Comparison of ENCODE assay signal across 9 mouse cellular contexts in genomic region chr12:109449421-109450411, GRCm38 (mm10). TPM values are rescaled to one million over a fixed set of nuclear protein-coding genes. Genes with fewer than 3 reads are reported as not detected.
DNase-seq lines count a peak whose midpoint lies in the region; ATAC-seq and TF ChIP-seq lines count a peak whose summit lies in the region.
"Had no signal": no experiment of that assay in that cellular context is flagged by ENCODE, and none has a peak within 500 bp of the region (broad histone marks: within the 10 kb centered on the region; RNA-seq: fewer than 3 reads in every experiment).

No protein-coding gene starts in this region.

- 2% methylated on average over 30 of the region's 30 CpGs for WGBS in heart, embryonic 14.5 days
- under 1% methylated on average over 30 of the region's 30 CpGs for WGBS in hindbrain, postnatal 0 days
- WGBS in midbrain, embryonic 15.5 days = under 1% methylated on average over 30 of the region's 30 CpGs

- H3K4me2 ChIP-seq in heart, embryonic 14.5 days (ENCODE audit: low read length) = peak overlapping the region; percentile 81
- H3K4me2 ChIP-seq in hindbrain, postnatal 0 days (ENCODE audit: low read depth, low read length) = peak overlapping the region; percentile 60
- H3K4me2 ChIP-seq in midbrain, embryonic 15.5 days = peak overlapping the region; percentile 72

- H3K4me3 ChIP-seq in heart, embryonic 14.5 days (ENCODE audit: control insufficient read depth in 1 of 2, insufficient read depth in 1 of 2, low read depth in 1 of 2, low read length in 2 of 2) = peak overlapping the region; percentile 37 to 40
- peak overlapping the region; percentile 31 for H3K4me3 ChIP-seq in hindbrain, postnatal 0 days (ENCODE audit: low read length)
- peak overlapping the region; percentile 35 for H3K4me3 ChIP-seq in midbrain, embryonic 15.5 days

- no peaks in the 10 kb centered on the region for H3K9me3 ChIP-seq in heart, embryonic 14.5 days (ENCODE audit: control insufficient read depth, low read length)
- no peaks in the 10 kb centered on the region for H3K9me3 ChIP-seq in hindbrain, postnatal 0 days (ENCODE audit: low read length)
- H3K9me3 ChIP-seq in midbrain, embryonic 15.5 days = no peaks in the 10 kb centered on the region

- intact Hi-C loops in heart, postnatal 10 days (cut with DNase I) = no loop called here

- H3K27ac ChIP-seq in heart, embryonic 14.5 days (replicated peaks in 1 of 2; ENCODE audit: control insufficient read depth in 1 of 2, insufficient read depth in 1 of 2, low read depth in 2 of 2, low read length in 2 of 2) = no peak overlapping the region
- no peak overlapping the region for H3K27ac ChIP-seq in hindbrain, postnatal 0 days
- no peak overlapping the region for H3K27ac ChIP-seq in midbrain, embryonic 15.5 days
- H3K27ac ChIP-seq: macrophage had no signal

- no peak for TF ChIP-seq CTCF in hindbrain, postnatal 0 days (IDR thresholded peaks at IDR 0.05; ENCODE audit: low read depth)

- H3K36me3 ChIP-seq in heart, embryonic 14.5 days (ENCODE audit: control insufficient read depth, insufficient read depth, low read length) = no peaks in the 10 kb centered on the region
- no peaks in the 10 kb centered on the region for H3K36me3 ChIP-seq in hindbrain, postnatal 0 days (ENCODE audit: insufficient read depth, low read length)
- H3K36me3 ChIP-seq in midbrain, embryonic 15.5 days (replicated peaks) = no peaks in the 10 kb centered on the region

- H3K4me1 ChIP-seq in heart, embryonic 14.5 days (ENCODE audit: control insufficient read depth in 2 of 2, insufficient read depth in 2 of 2, low read length in 2 of 2) = peaks cover 10 to 23% of the 10 kb centered on the region in 2 experiments
- H3K4me1 ChIP-seq in hindbrain, postnatal 0 days (ENCODE audit: insufficient read depth, low read length) = peaks cover 21% of the 10 kb centered on the region
- H3K4me1 ChIP-seq in midbrain, embryonic 15.5 days = peaks cover 42% of the 10 kb centered on the region

- ATAC-seq in heart, embryonic 14.5 days (ENCODE audit: insufficient number of reproducible peaks, insufficient read depth, low FRiP score, low read depth) = no peak
- no peak for ATAC-seq in hindbrain, postnatal 0 days
- no peak for ATAC-seq in midbrain, embryonic 15.5 days (replicated peaks)

- no peak for DNase-seq in heart, postnatal 10 days
- peak; percentile 79 for DNase-seq in embryo, embryonic 10.5 days (ENCODE audit: low spot score)
- peak; percentile 51 for DNase-seq in hindbrain, postnatal 0 days (ENCODE audit: low spot score)
- DNase-seq in thymus, postnatal 14 days = no peak
- no peak for DNase-seq in layer of hippocampus, adult 18-20 months (ENCODE audit: low spot score in 2 of 2)
- DNase-seq in urinary bladder, postnatal 14 days (ENCODE audit: low spot score) = no peak

- H3K9ac ChIP-seq in heart, embryonic 14.5 days (ENCODE audit: low read length) = peak overlapping the region; percentile 69
- peak overlapping the region; percentile 38; the same call in 1 of the 2 replicates for H3K9ac ChIP-seq in hindbrain, postnatal 0 days (replicated peaks; ENCODE audit: low read length)
- peak overlapping the region; percentile 44 for H3K9ac ChIP-seq in midbrain, embryonic 15.5 days

- peaks cover 62% of the 10 kb centered on the region for H3K27me3 ChIP-seq in heart, embryonic 14.5 days (ENCODE audit: control insufficient read depth, insufficient read depth, low read length)
- H3K27me3 ChIP-seq in hindbrain, postnatal 0 days (ENCODE audit: insufficient read depth, low read length) = peaks cover 38% of the 10 kb centered on the region
- peaks cover 68% of the 10 kb centered on the region for H3K27me3 ChIP-seq in midbrain, embryonic 15.5 days (replicated peaks)

RNA-seq across cellular contexts. Expression of gene Dlk1, which starts 2.9 kb away (rescaled TPM):
- polyA plus RNA-seq in heart, embryonic 14.5 days (2014; fragmentation: Nextera tagmentation; extraction: Ambion mirVana) = 64.2 and 84.4 TPM in 2 replicates
- 10 to 100 TPM; 17.2 to 17.7 TPM for total RNA-seq in heart, postnatal 10 days (2021)
- total RNA-seq in hindbrain, postnatal 0 days (2014; rRNA removed) = 28.8 and 47.7 TPM in 2 replicates
- polyA plus RNA-seq in hindbrain, postnatal 0 days (2015; fragmentation: Nextera tagmentation; extraction: Ambion mirVana) = 33.0 and 34.6 TPM in 2 replicates
- 70.6 and 76.0 TPM in 2 replicates for polyA plus RNA-seq in midbrain, embryonic 15.5 days (2015; fragmentation: Nextera tagmentation; extraction: Ambion mirVana)
- 10 to 100 TPM in 1 of 2 experiments, 1 to 10 TPM in 1; 10.0 to 12.9 TPM for total RNA-seq in layer of hippocampus, adult 18-20 months (2021)
- polyA plus RNA-seq: macrophage had no signal

Comparison
In these comparisons a context has a peak if more than half of its experiments do, and no peak if none do; other contexts are left out.
1. DNase-seq: peak in embryo, embryonic 10.5 days (single experiment) and hindbrain, postnatal 0 days (single experiment); none in heart, postnatal 10 days (0 of 2), thymus, postnatal 14 days (single experiment), layer of hippocampus, adult 18-20 months (0 of 2) and urinary bladder, postnatal 14 days (single experiment).
2. Peak in every context shown above with its lines, with median percentiles within 50 percentile points of each other: H3K4me2 ChIP-seq, H3K4me3 ChIP-seq and H3K9ac ChIP-seq.